Mouse (Mus musculus): ENCODE results near the gene Tspan5.

DNA sequence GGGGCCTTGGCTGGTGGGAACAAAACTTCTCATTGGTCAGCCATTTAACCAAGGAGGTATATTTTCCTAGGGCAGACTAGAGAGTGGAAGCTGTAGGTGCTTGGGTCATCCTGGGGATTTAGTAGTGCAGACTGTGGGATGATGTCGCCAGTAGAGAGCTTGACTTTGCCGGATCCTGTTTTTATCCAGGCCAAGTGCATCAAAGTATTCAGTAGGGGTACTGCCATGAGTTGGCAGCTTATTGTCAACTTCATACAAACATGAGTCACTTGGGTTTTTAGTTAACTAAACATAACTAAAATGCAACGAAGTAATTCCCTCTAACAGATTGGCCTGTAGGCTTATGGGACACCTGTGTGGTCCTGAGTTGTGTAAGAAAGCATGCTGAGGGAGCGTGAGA is 174.6 kb downstream of the Tspan5 start:
- no peak for TF ChIP-seq GATA1 (IDR thresholded peaks at IDR 0.05; ENCODE audit: low read length)
- TF ChIP-seq TAL1 (IDR thresholded peaks at IDR 0.05; ENCODE audit: low read length), result no peak
